24 mouse cellular contexts compared by ENCODE assay signal in genomic region chr2:33288837-33289236, GRCm38 (mm10).
DNase-seq lines count a peak whose midpoint lies in the region; ATAC-seq and TF ChIP-seq lines count a peak whose summit lies in the region.
"Had no signal": no experiment of that assay in that cellular context is flagged by ENCODE, and none has a peak within 500 bp of the region (broad histone marks: within the 10 kb centered on the region; RNA-seq: fewer than 3 reads in every experiment).

No protein-coding gene starts in this region.

- TF ChIP-seq CTCF in stomach, postnatal 0 days (IDR thresholded peaks at IDR 0.05; ENCODE audit: low read depth): no peak
- TF ChIP-seq CTCF in heart, adult 2 months (IDR thresholded peaks at IDR 0.05): no peak

- H3K9me3 ChIP-seq in embryonic facial prominence, embryonic 14.5 days (ENCODE audit: control insufficient read depth, low read length): peaks cover 7% of the 10 kb centered on the region; the same call in 1 of the 2 replicates
- no peaks in the 10 kb centered on the region for H3K9me3 ChIP-seq in embryonic facial prominence, embryonic 10.5 days
- H3K9me3 ChIP-seq in stomach, embryonic 16.5 days (replicated peaks; ENCODE audit: control insufficient read depth, low read length): no peaks in the 10 kb centered on the region
- no peaks in the 10 kb centered on the region for H3K9me3 ChIP-seq in stomach, postnatal 0 days (ENCODE audit: control insufficient read depth, low read length)
- H3K9me3 ChIP-seq: heart, embryonic 10.5 days; intestine, embryonic 15.5 days; liver, embryonic 13.5 days; midbrain, embryonic 13.5 days; neural tube, embryonic 12.5 days had no signal

- no peaks in the 10 kb centered on the region for H3K4me1 ChIP-seq in embryonic facial prominence, embryonic 14.5 days (ENCODE audit: control insufficient read depth, insufficient read depth, low read length)
- H3K4me1 ChIP-seq in embryonic facial prominence, embryonic 10.5 days: peaks cover 10% of the 10 kb centered on the region
- peaks cover 6% of the 10 kb centered on the region for H3K4me1 ChIP-seq in stomach, embryonic 16.5 days (ENCODE audit: control insufficient read depth, insufficient read depth, low read length)
- H3K4me1 ChIP-seq in stomach, postnatal 0 days (replicated peaks; ENCODE audit: control insufficient read depth, insufficient read depth): peaks cover 2% of the 10 kb centered on the region; the same call in 1 of the 2 replicates
- H3K4me1 ChIP-seq in heart, adult 2 months (ENCODE audit: control insufficient read depth, insufficient read depth, low read length): no peaks in the 10 kb centered on the region
- H3K4me1 ChIP-seq: hindbrain, embryonic 15.5 days; intestine, embryonic 15.5 days; limb, embryonic 13.5 days; neural tube, embryonic 12.5 days had no signal

- peak; percentile 30 for DNase-seq in embryonic facial prominence, embryonic 14.5 days (ENCODE audit: low spot score)
- no peak for DNase-seq in embryonic facial prominence, embryonic 10.5 days (ENCODE audit: low spot score)
- DNase-seq in stomach, postnatal 0 days (ENCODE audit: low spot score): no peak
- peak; percentile 81 to 86 for DNase-seq in cerebellum, postnatal 10 days
- no peak for DNase-seq in heart, adult 2 months
- DNase-seq in retina, postnatal 1 day: no peak
- DNase-seq: adrenal gland, postnatal 25 days; heart, postnatal 4 days; kidney, adult 8-10 months; kidney, postnatal 10 days; liver, embryonic 13.5 days; lung, embryonic 14.5 days; lung, postnatal 36 days; right cerebral cortex, postnatal 25 days; spleen, adult 18-20 months; thymus, postnatal 36 days had no signal

- no peak for TF ChIP-seq EP300 in stomach, postnatal 0 days (optimal IDR thresholded peaks at IDR 0.05)
- no peak for TF ChIP-seq EP300 in heart, adult 2 months (IDR thresholded peaks at IDR 0.05; ENCODE audit: insufficient read depth, low read depth, low read length)

- H3K4me2 ChIP-seq in embryonic facial prominence, embryonic 14.5 days (ENCODE audit: low read depth, low read length): no peak overlapping the region
- H3K4me2 ChIP-seq in stomach, embryonic 16.5 days (ENCODE audit: low read depth, low read length): no peak overlapping the region
- H3K4me2 ChIP-seq in stomach, postnatal 0 days (replicated peaks; ENCODE audit: low read depth): no peak overlapping the region
- H3K4me2 ChIP-seq: hindbrain, embryonic 15.5 days; intestine, embryonic 15.5 days; limb, embryonic 13.5 days; liver, embryonic 13.5 days; lung, embryonic 14.5 days; midbrain, embryonic 13.5 days; neural tube, embryonic 12.5 days had no signal

- no peak overlapping the region for H3K9ac ChIP-seq in embryonic facial prominence, embryonic 14.5 days (ENCODE audit: low read depth, low read length)
- no peak overlapping the region for H3K9ac ChIP-seq in stomach, embryonic 16.5 days (ENCODE audit: low read length)
- no peak overlapping the region for H3K9ac ChIP-seq in stomach, postnatal 0 days (ENCODE audit: low read length)
- H3K9ac ChIP-seq in heart, adult 2 months (ENCODE audit: low read depth, low read length): no peak overlapping the region
- H3K9ac ChIP-seq: hindbrain, embryonic 15.5 days; intestine, embryonic 15.5 days; limb, embryonic 13.5 days; liver, embryonic 13.5 days; lung, embryonic 14.5 days; midbrain, embryonic 13.5 days; neural tube, embryonic 12.5 days had no signal

- H3K36me3 ChIP-seq in embryonic facial prominence, embryonic 14.5 days (ENCODE audit: control insufficient read depth, insufficient read depth, low read length): no peaks in the 10 kb centered on the region
- no peaks in the 10 kb centered on the region for H3K36me3 ChIP-seq in embryonic facial prominence, embryonic 10.5 days (replicated peaks)
- no peaks in the 10 kb centered on the region for H3K36me3 ChIP-seq in stomach, embryonic 16.5 days (ENCODE audit: control insufficient read depth, insufficient read depth, low read length)
- no peaks in the 10 kb centered on the region; the same call in 1 of the 2 replicates for H3K36me3 ChIP-seq in stomach, postnatal 0 days (ENCODE audit: control insufficient read depth, insufficient read depth, low read length)
- H3K36me3 ChIP-seq in heart, adult 2 months (ENCODE audit: control insufficient read depth, insufficient read depth, low read length): no peaks in the 10 kb centered on the region
- H3K36me3 ChIP-seq: intestine, embryonic 15.5 days; limb, embryonic 13.5 days; liver, embryonic 13.5 days had no signal

- no peaks in the 10 kb centered on the region for H3K27me3 ChIP-seq in embryonic facial prominence, embryonic 14.5 days (replicated peaks; ENCODE audit: control insufficient read depth, insufficient read depth, low read length)
- no peaks in the 10 kb centered on the region for H3K27me3 ChIP-seq in embryonic facial prominence, embryonic 10.5 days (replicated peaks; ENCODE audit: low read depth, poor library complexity, severe bottlenecking)
- no peaks in the 10 kb centered on the region for H3K27me3 ChIP-seq in stomach, embryonic 16.5 days (ENCODE audit: control insufficient read depth, insufficient read depth, low read length)
- no peaks in the 10 kb centered on the region for H3K27me3 ChIP-seq in stomach, postnatal 0 days (ENCODE audit: control insufficient read depth, insufficient read depth, low read length)
- no peaks in the 10 kb centered on the region for H3K27me3 ChIP-seq in heart, adult 2 months (ENCODE audit: control insufficient read depth, insufficient read depth, low read length)
- H3K27me3 ChIP-seq: hindbrain, embryonic 15.5 days; intestine, embryonic 15.5 days; limb, embryonic 13.5 days; liver, embryonic 13.5 days; midbrain, embryonic 13.5 days; neural tube, embryonic 12.5 days had no signal

- TF ChIP-seq POLR2A in heart, adult 2 months (IDR thresholded peaks at IDR 0.05; ENCODE audit: insufficient read depth, low read depth, low read length): no peak

- H3K4me3 ChIP-seq in embryonic facial prominence, embryonic 14.5 days (ENCODE audit: low read depth, low read length): no peak overlapping the region
- no peak overlapping the region for H3K4me3 ChIP-seq in embryonic facial prominence, embryonic 10.5 days
- H3K4me3 ChIP-seq in stomach, embryonic 16.5 days (replicated peaks; ENCODE audit: low read length): no peak overlapping the region
- no peak overlapping the region for H3K4me3 ChIP-seq in stomach, postnatal 0 days (ENCODE audit: low read depth, low read length)
- H3K4me3 ChIP-seq in heart, adult 2 months: no peak overlapping the region
- H3K4me3 ChIP-seq: heart, embryonic 10.5 days; hindbrain, embryonic 15.5 days; intestine, embryonic 15.5 days; limb, embryonic 13.5 days; liver, embryonic 13.5 days; megakaryocyte, embryonic 14.5 days; midbrain, embryonic 13.5 days; neural tube, embryonic 12.5 days had no signal

- 82% methylated on average over 5 of the region's 5 CpGs for WGBS in embryonic facial prominence, embryonic 14.5 days
- WGBS in embryonic facial prominence, embryonic 10.5 days: 89% methylated on average over 5 of the region's 5 CpGs
- 79% methylated on average over 5 of the region's 5 CpGs for WGBS in stomach, embryonic 16.5 days
- 71% methylated on average over 5 of the region's 5 CpGs for WGBS in stomach, postnatal 0 days
- WGBS in heart, adult 2 months: 83% methylated on average over 5 of the region's 5 CpGs

- H3K27ac ChIP-seq in embryonic facial prominence, embryonic 14.5 days (replicated peaks; ENCODE audit: low read depth, low read length): no peak overlapping the region
- H3K27ac ChIP-seq in embryonic facial prominence, embryonic 10.5 days (replicated peaks): no peak overlapping the region
- peak overlapping the region; percentile 44; the same call in 1 of the 2 replicates for H3K27ac ChIP-seq in stomach, embryonic 16.5 days (ENCODE audit: low read length)
- no peak overlapping the region for H3K27ac ChIP-seq in stomach, postnatal 0 days (replicated peaks)
- H3K27ac ChIP-seq in heart, adult 2 months: no peak overlapping the region
- H3K27ac ChIP-seq: heart, embryonic 10.5 days; hindbrain, embryonic 15.5 days; intestine, embryonic 15.5 days; limb, embryonic 13.5 days; liver, embryonic 13.5 days; midbrain, embryonic 13.5 days; neural tube, embryonic 12.5 days had no signal

- no peaks in the 10 kb centered on the region for H3K79me2 ChIP-seq in heart, adult 2 months (replicated peaks; ENCODE audit: control insufficient read depth, insufficient read depth, low read length)

- ATAC-seq in embryonic facial prominence, embryonic 14.5 days (ENCODE audit: low read depth): no peak
- no peak for ATAC-seq in stomach, embryonic 16.5 days (ENCODE audit: insufficient read depth, low FRiP score)
- no peak for ATAC-seq in stomach, postnatal 0 days (ENCODE audit: low FRiP score, low TSS enrichment)
- ATAC-seq: intestine, embryonic 15.5 days; midbrain, embryonic 13.5 days had no signal

- intact Hi-C loops in heart, adult 2 months (cut with DNase I): no loop called here

Comparison
In these comparisons a context has a peak if more than half of its experiments do, and no peak if none do; other contexts are left out.
1. DNase-seq: peak in embryonic facial prominence, embryonic 14.5 days (single experiment) and cerebellum, postnatal 10 days (2 of 2); none in embryonic facial prominence, embryonic 10.5 days (single experiment), stomach, postnatal 0 days (single experiment), heart, adult 2 months (0 of 2) and retina, postnatal 1 day (single experiment).